Mouse (Mus musculus): ENCODE data around the gene Pyy. TPM values are rescaled to one million over a fixed set of nuclear protein-coding genes. Genes with fewer than 3 reads are reported as not detected.

Pyy gene
- polyA plus RNA-seq, 1 experiment from 2014 or later: not detected

- peaks cover 3% of the 10 kb centered on the region; the same call in 1 of the 2 replicates for H3K27me3 ChIP-seq
- H3K27ac ChIP-seq: peak overlapping the region; percentile 92
- peaks cover 24% of the 10 kb centered on the region for H3K4me1 ChIP-seq (replicated peaks)
- ATAC-seq (ENCODE audit: insufficient number of reproducible peaks, insufficient read depth, low FRiP score, low TSS enrichment, low read depth): peak; percentile 53
- peak overlapping the region; percentile 69 for H3K9ac ChIP-seq (replicated peaks)
- under 1% methylated on average over 20 of the region's 20 CpGs for WGBS
- H3K4me2 ChIP-seq: peak overlapping the region; percentile 90
- H3K9me3 ChIP-seq: no peaks in the 10 kb centered on the region
- no peaks in the 10 kb centered on the region for H3K36me3 ChIP-seq
- peak overlapping the region; percentile 70 for H3K4me3 ChIP-seq (replicated peaks)
Observed at GRCm38 (mm10) chr11:102089088-102089808, 18.4 kb downstream of the Pyy start.

DNA sequence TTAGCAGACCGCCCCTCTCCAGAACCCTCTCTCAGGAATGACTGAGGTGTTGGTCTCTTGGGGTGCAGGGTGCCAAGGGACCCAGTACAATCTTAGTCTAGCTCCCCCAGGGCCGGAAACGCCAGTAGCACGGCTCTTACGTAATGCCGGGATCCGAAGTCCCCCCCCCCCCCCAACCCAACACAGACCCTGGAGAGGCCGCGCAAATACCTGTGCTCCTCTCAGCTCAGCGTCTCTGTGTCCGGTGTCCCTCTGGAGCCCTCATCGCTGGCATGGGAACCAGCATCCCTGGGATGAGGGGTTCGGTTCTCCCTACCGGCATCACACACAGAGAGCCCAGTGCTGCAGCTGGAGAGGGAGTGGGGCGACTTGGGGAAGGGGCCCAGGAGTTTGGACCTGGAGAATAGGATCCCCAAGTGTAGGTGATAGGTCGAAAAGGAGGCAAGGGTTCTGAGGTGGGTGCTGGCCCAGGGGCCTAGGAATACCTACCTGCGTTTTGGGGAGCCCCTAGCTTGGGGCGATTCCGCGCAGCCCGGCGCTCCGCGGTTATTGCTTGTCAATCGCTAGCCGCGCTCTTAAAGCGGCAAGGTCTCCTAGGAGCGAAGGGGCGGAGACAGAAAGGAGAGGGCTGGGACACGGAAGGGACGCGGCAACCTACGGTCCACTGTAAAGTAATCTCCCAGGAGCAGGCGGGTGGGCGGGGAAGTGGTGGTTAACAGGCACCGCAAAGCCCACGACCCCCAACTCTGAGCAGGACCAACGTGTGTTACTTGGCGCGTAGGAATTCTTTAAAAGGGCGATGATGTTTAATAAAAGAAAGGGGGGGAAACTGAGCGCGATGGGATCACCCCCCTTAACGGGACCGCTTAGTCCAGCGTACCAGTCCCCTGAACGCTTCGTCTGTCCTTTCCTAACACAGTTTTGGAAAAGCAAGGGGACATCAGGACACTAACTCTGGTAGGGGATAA lies 19.4 kb downstream of the Pyy start, which contains the start of gene Mpp2:
TSS of gene Mpp2 (minus strand) at position 585 of the 968 bp plus-strand sequence.
- WGBS: under 1% methylated on average over 49 of the region's 49 CpGs
- Histone ChIP-seq H3K4me3 (replicated peaks) (peak within 1 kb of the TSS; percentile 70), H3K4me1 (replicated peaks) (peaks cover 24% of the 10 kb centered on the region), H3K27me3 (peaks cover 3% of the 10 kb centered on the region; the same call in 1 of the 2 replicates), H3K27ac (peak within 1 kb of the TSS; percentile 92), H3K4me2 (peak within 1 kb of the TSS; percentile 90), H3K36me3 (0 out of 2 replicates have a peak, but pooled peaks cover 4% of the 10 kb centered on the region), H3K9ac (replicated peaks) (peak within 1 kb of the TSS; percentile 69), H3K9me3 (peaks cover 4% of the 10 kb centered on the region; the same call in 1 of the 2 replicates)
- peak; percentile 56 for ATAC-seq (ENCODE audit: insufficient number of reproducible peaks, insufficient read depth, low FRiP score, low TSS enrichment, low read depth)

GRCm38 (mm10) chr11:102087081-102087751 lies 20.4 kb downstream of the Pyy start:
- H3K27me3 ChIP-seq: peaks cover 3% of the 10 kb centered on the region; the same call in 1 of the 2 replicates
- WGBS: under 1% methylated on average over 39 of the region's 39 CpGs
- H3K4me1 ChIP-seq (replicated peaks): peaks cover 30% of the 10 kb centered on the region
- peak overlapping the region; percentile 92 for H3K27ac ChIP-seq
- peaks cover 4% of the 10 kb centered on the region; the same call in 1 of the 2 replicates for H3K9me3 ChIP-seq
- 0 out of 2 replicates have a peak, but pooled peaks cover 4% of the 10 kb centered on the region for H3K36me3 ChIP-seq
- peak overlapping the region; percentile 69 for H3K9ac ChIP-seq (replicated peaks)
- peak overlapping the region; percentile 70 for H3K4me3 ChIP-seq (replicated peaks)
- peak overlapping the region; percentile 90 for H3K4me2 ChIP-seq
- peak; percentile 64 for ATAC-seq (ENCODE audit: insufficient number of reproducible peaks, insufficient read depth, low FRiP score, low TSS enrichment, low read depth)

- no peak for ATAC-seq (ENCODE audit: insufficient number of reproducible peaks, insufficient read depth, low FRiP score, low TSS enrichment, low read depth)
- H3K27ac ChIP-seq: peak overlapping the region; percentile 92
- H3K4me3 ChIP-seq (replicated peaks): peak overlapping the region; percentile 70
- H3K4me1 ChIP-seq (replicated peaks): peaks cover 38% of the 10 kb centered on the region
- H3K9me3 ChIP-seq: peaks cover 4% of the 10 kb centered on the region; the same call in 1 of the 2 replicates
- H3K27me3 ChIP-seq: no peaks in the 10 kb centered on the region
- H3K36me3 ChIP-seq: 0 out of 2 replicates have a peak, but pooled peaks cover 4% of the 10 kb centered on the region
- H3K4me2 ChIP-seq: peak overlapping the region; percentile 90
- H3K9ac ChIP-seq (replicated peaks): peak overlapping the region; percentile 69
- WGBS: 8% methylated on average over 3 of the region's 3 CpGs
Observed at GRCm38 (mm10) chr11:102086331-102086730, 21.3 kb downstream of the Pyy start.

DNA sequence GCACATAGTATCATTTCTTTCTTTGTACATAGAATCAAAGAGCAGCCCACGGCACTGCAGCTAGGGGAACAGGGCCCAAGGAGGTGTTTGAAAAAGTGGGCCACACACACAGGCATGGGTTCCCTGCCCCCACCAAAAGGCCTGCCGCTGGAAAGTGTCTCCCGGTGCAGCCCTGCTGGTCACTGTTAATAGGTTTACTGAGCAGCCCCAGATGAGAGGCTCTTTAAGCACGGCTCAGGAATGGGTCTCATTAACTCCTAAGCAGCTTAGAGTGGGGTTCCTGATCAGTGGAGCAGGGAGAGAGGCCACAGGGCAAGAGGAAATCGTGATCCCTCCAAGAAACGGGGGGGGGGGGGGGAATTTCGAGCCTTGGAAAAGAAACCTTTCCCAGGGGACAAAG lies 23.5 kb downstream of the Pyy start:
- Histone ChIP-seq H3K9ac (replicated peaks) (no peak overlapping the region), H3K27me3 (no peaks in the 10 kb centered on the region), H3K4me2 (no peak overlapping the region), H3K36me3 (peaks cover 5% of the 10 kb centered on the region; the same call in 1 of the 2 replicates), H3K27ac (peak overlapping the region; percentile 59; the same call in 1 of the 2 replicates), H3K4me3 (replicated peaks) (no peak overlapping the region), H3K9me3 (peaks cover 4% of the 10 kb centered on the region; the same call in 1 of the 2 replicates), H3K4me1 (replicated peaks) (peaks cover 29% of the 10 kb centered on the region)
- 22% methylated on average over 6 of the region's 7 CpGs for WGBS
- ATAC-seq (ENCODE audit: insufficient number of reproducible peaks, insufficient read depth, low FRiP score, low TSS enrichment, low read depth): no peak

- Histone ChIP-seq H3K4me2 (no peak overlapping the region), H3K9ac (replicated peaks) (no peak overlapping the region), H3K4me3 (replicated peaks) (no peak overlapping the region), H3K36me3 (peaks cover 15% of the 10 kb centered on the region; the same call in 1 of the 2 replicates), H3K4me1 (replicated peaks) (peaks cover 28% of the 10 kb centered on the region), H3K27me3 (no peaks in the 10 kb centered on the region), H3K9me3 (peaks cover 4% of the 10 kb centered on the region; the same call in 1 of the 2 replicates), H3K27ac (no peak overlapping the region)
- ATAC-seq (ENCODE audit: insufficient number of reproducible peaks, insufficient read depth, low FRiP score, low TSS enrichment, low read depth): no peak
- 63% methylated on average over 4 of the region's 4 CpGs for WGBS
Observed at GRCm38 (mm10) chr11:102083193-102083592, 24.4 kb downstream of the Pyy start.

- Histone ChIP-seq H3K4me2 (peak overlapping the region; percentile 76), H3K4me3 (replicated peaks) (peak overlapping the region; percentile 45), H3K36me3 (peaks cover 24% of the 10 kb centered on the region; the same call in 1 of the 2 replicates), H3K4me1 (replicated peaks) (peaks cover 28% of the 10 kb centered on the region), H3K9me3 (peaks cover 4% of the 10 kb centered on the region; the same call in 1 of the 2 replicates), H3K27ac (no peak overlapping the region), H3K9ac (replicated peaks) (peak overlapping the region; percentile 53), H3K27me3 (no peaks in the 10 kb centered on the region)
- under 1% methylated on average over 18 of the region's 18 CpGs for WGBS
- ATAC-seq (ENCODE audit: insufficient number of reproducible peaks, insufficient read depth, low FRiP score, low TSS enrichment, low read depth): peak; percentile 66
Observed at GRCm38 (mm10) chr11:102082322-102082721, 25.3 kb downstream of the Pyy start.

DNA sequence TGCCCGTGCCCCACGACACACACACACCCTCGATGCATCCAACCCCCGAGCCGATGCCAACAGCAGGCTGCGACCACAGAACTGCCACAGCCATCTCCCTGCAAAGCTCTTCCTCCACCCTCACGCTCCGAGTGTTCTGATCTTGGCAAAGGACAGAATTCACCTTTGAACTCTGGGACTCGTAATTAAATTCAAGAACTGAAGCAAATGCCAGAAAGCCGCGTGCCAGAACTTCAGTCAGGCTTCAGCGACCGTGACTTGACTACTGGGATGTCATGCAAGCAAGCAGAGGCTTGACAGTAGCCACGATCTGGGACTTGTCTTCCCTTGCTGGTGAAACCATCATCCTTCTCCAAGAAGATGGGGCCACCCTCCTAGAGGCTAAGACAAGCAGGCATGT lies 33.9 kb downstream of the Pyy start:
- peaks cover 19% of the 10 kb centered on the region for H3K27me3 ChIP-seq
- H3K36me3 ChIP-seq: peaks cover 31% of the 10 kb centered on the region; the same call in 1 of the 2 replicates
- no peaks in the 10 kb centered on the region for H3K9me3 ChIP-seq
- no peak overlapping the region for H3K4me3 ChIP-seq (replicated peaks)
- no peak overlapping the region for H3K4me2 ChIP-seq
- no peak overlapping the region for H3K27ac ChIP-seq
- H3K9ac ChIP-seq (replicated peaks): no peak overlapping the region
- 77% methylated on average over 14 of the region's 14 CpGs for WGBS
- no peak for ATAC-seq (ENCODE audit: insufficient number of reproducible peaks, insufficient read depth, low FRiP score, low TSS enrichment, low read depth)
- peaks cover 7% of the 10 kb centered on the region for H3K4me1 ChIP-seq (replicated peaks)

DNA sequence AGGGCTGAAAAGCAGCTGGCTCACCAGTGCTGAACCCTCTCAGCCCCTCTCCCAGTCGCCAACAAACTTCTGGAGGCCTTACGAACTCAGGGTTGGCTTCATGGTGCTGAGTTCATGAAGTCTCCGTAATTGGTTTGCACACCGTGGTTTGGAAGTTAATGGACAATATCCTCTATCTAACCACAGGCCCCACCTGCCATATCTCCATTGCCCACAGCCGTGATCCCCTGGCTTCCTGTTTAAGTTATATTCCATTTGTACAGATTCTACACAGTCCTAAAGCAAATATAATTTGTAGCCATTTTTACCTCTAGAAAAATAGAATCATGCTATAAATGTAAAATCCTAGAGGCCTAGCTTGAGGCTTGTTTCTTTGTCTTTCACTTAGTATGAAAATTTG lies 34.9 kb downstream of the Pyy start:
- Histone ChIP-seq H3K27me3 (peaks cover 19% of the 10 kb centered on the region), H3K4me3 (replicated peaks) (no peak overlapping the region), H3K4me2 (no peak overlapping the region), H3K9ac (replicated peaks) (no peak overlapping the region), H3K36me3 (peaks cover 21% of the 10 kb centered on the region; the same call in 1 of the 2 replicates), H3K9me3 (no peaks in the 10 kb centered on the region), H3K27ac (no peak overlapping the region), H3K4me1 (replicated peaks) (peaks cover 13% of the 10 kb centered on the region)
- 82% methylated on average over 5 of the region's 5 CpGs for WGBS
- no peak for ATAC-seq (ENCODE audit: insufficient number of reproducible peaks, insufficient read depth, low FRiP score, low TSS enrichment, low read depth)

GRCm38 (mm10) chr11:102070426-102070825 lies 37.2 kb downstream of the Pyy start:
- peaks cover 9% of the 10 kb centered on the region; the same call in 1 of the 2 replicates for H3K36me3 ChIP-seq
- H3K27ac ChIP-seq: no peak overlapping the region
- no peaks in the 10 kb centered on the region for H3K9me3 ChIP-seq
- peaks cover 19% of the 10 kb centered on the region for H3K27me3 ChIP-seq
- under 1% methylated on average over 12 of the region's 13 CpGs for WGBS
- no peak for ATAC-seq (ENCODE audit: insufficient number of reproducible peaks, insufficient read depth, low FRiP score, low TSS enrichment, low read depth)
- H3K4me3 ChIP-seq (replicated peaks): no peak overlapping the region
- H3K9ac ChIP-seq (replicated peaks): 0 out of 2 replicates have a peak overlapping the region, but pooled peaks have one; percentile 34
- peaks cover 24% of the 10 kb centered on the region for H3K4me1 ChIP-seq (replicated peaks)
- peak overlapping the region; percentile 32 for H3K4me2 ChIP-seq
